Mouse (Mus musculus) regulatory T cell (primary cell): ENCODE data around the gene Irx1.

Experiments
- in situ Hi-C: fragments of 300-600 bp; cut with MboI, MseI; formaldehyde crosslinking; loops from one replicate; pipeline ENCODE4 v1.15.1; 2025; ENCODE audit warnings: high pct_unique_total_duplicates

Irx1 gene

DNA sequence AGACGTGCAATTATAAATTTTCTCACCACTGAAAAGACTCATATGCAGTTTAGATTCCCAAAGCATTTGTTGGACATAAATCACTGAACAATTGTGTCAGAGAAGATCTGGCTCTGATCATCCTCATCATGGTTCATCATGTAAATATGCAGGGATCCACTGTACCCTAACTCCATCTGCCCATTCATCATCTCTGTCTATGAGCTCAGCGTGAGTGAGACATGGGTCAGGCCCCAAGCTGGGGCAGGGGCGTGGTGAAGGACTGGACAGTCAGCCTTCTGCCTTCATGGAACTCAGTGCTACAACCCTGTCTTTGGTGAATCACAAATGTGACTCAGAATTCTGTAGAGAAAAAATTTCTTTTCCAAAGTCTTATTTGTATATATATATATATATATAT lies 53.2 kb downstream of the Irx1 start:
- in situ Hi-C loops, result no loop called here
